Mouse (Mus musculus) urinary bladder, postnatal 25 days (tissue): Measurements from ENCODE around the gene Mtfr1l.

Experiments used
- DNase-seq: peaks from one replicate; pipeline ENCODE4 v3.0.0; 2022; ENCODE audit warnings: low spot score

Mtfr1l gene

GRCm38 (mm10) chr4:134557626-134558249 lies 22.6 kb upstream of the Mtfr1l start:
- no peak for DNase-seq

- DNase-seq = no peak
These were observed 20.9 kb upstream of the Mtfr1l start for GRCm38 (mm10) chr4:134555956-134556580.

GRCm38 (mm10) chr4:134553631-134554030 lies 18.4 kb upstream of the Mtfr1l start:
- DNase-seq = no peak

- peak; percentile 62 for DNase-seq
These were observed 16.5 kb upstream of the Mtfr1l start, which contains the start of gene Selenon for GRCm38 (mm10) chr4:134551494-134552316. TSS of gene Selenon (minus strand) at chr4:134552166.

- DNase-seq = no peak
These were observed 14.7 kb upstream of the Mtfr1l start for GRCm38 (mm10) chr4:134549899-134550298.

- DNase-seq = no peak
These were observed 13.2 kb upstream of the Mtfr1l start for GRCm38 (mm10) chr4:134548169-134548938.

- peak; percentile 54 for DNase-seq
These were observed 11.9 kb upstream of the Mtfr1l start for GRCm38 (mm10) chr4:134546814-134547705.

- peak; percentile 94 for DNase-seq
These were observed 8.1 kb upstream of the Mtfr1l start for GRCm38 (mm10) chr4:134543261-134543660.

GRCm38 (mm10) chr4:134542726-134543125 lies 7.5 kb upstream of the Mtfr1l start:
- DNase-seq = no peak

- DNase-seq = no peak
These were observed 3.9 kb upstream of the Mtfr1l start for GRCm38 (mm10) chr4:134538997-134539580.

- DNase-seq = no peak
These were observed 582 bp upstream of the Mtfr1l start for GRCm38 (mm10) chr4:134535787-134536151.

- peak; percentile 75 for DNase-seq
These were observed 882 bp downstream of the Mtfr1l start for GRCm38 (mm10) chr4:134534124-134534886.

GRCm38 (mm10) chr4:134533421-134533820 lies 1.8 kb downstream of the Mtfr1l start:
- DNase-seq = no peak

GRCm38 (mm10) chr4:134532928-134533327 lies 2.3 kb downstream of the Mtfr1l start:
- DNase-seq = no peak

GRCm38 (mm10) chr4:134526220-134526619 lies 9.0 kb downstream of the Mtfr1l start:
- no peak for DNase-seq

GRCm38 (mm10) chr4:134525806-134526205 lies 9.4 kb downstream of the Mtfr1l start:
- DNase-seq = no peak

- no peak for DNase-seq
These were observed 11.7 kb downstream of the Mtfr1l start for GRCm38 (mm10) chr4:134523447-134523846.

GRCm38 (mm10) chr4:134519281-134519680 lies 15.9 kb downstream of the Mtfr1l start:
- DNase-seq = no peak

GRCm38 (mm10) chr4:134518541-134518940 lies 16.6 kb downstream of the Mtfr1l start:
- no peak for DNase-seq

GRCm38 (mm10) chr4:134517719-134518118 lies 17.5 kb downstream of the Mtfr1l start:
- no peak for DNase-seq
